Mouse (Mus musculus): ENCODE data around the gene Zbtb48.

Zbtb48 gene

GRCm38 (mm10) chr4:152028456-152028855, 985 bp upstream of the Zbtb48 start:
- no peak for DNase-seq

GRCm38 (mm10) chr4:152026751-152027508, 541 bp downstream of the Zbtb48 start:
- peak in 1 of 2 experiments; percentile 32 for DNase-seq

GRCm38 (mm10) chr4:152024525-152024924, 2.9 kb downstream of the Zbtb48 start:
- DNase-seq, result no peak

- no peak for DNase-seq
These were observed 5.0 kb downstream of the Zbtb48 start for GRCm38 (mm10) chr4:152022506-152022905.

- DNase-seq, result no peak
These were observed 5.8 kb downstream of the Zbtb48 start for GRCm38 (mm10) chr4:152021568-152022097.

- no peak for DNase-seq
These were observed 7.4 kb downstream of the Zbtb48 start for GRCm38 (mm10) chr4:152020024-152020423.

- DNase-seq, result no peak
These were observed 8.4 kb downstream of the Zbtb48 start for GRCm38 (mm10) chr4:152019073-152019472.

GRCm38 (mm10) chr4:152013036-152013813, 14.2 kb downstream of the Zbtb48 start:
- no peak for DNase-seq

- DNase-seq, result no peak
These were observed 15.4 kb downstream of the Zbtb48 start for GRCm38 (mm10) chr4:152012109-152012508.

GRCm38 (mm10) chr4:152011171-152011760, 16.2 kb downstream of the Zbtb48 start:
- DNase-seq, result no peak

- DNase-seq, result no peak
These were observed 16.8 kb downstream of the Zbtb48 start for GRCm38 (mm10) chr4:152010707-152011134.

- DNase-seq, result no peak
These were observed 17.3 kb downstream of the Zbtb48 start for GRCm38 (mm10) chr4:152010091-152010706.

GRCm38 (mm10) chr4:152009076-152010051, 18.1 kb downstream of the Zbtb48 start:
- peak; percentile 36 to 40 for DNase-seq

GRCm38 (mm10) chr4:152008622-152009075, 18.8 kb downstream of the Zbtb48 start, which contains the start of gene Klhl21:
Gene Klhl21 (plus strand): TSS chr4:152008803.
- peak; percentile 87 to 89 for DNase-seq

- no peak for DNase-seq
These were observed 19.3 kb downstream of the Zbtb48 start for GRCm38 (mm10) chr4:152008148-152008500.

GRCm38 (mm10) chr4:152007481-152008147, 19.9 kb downstream of the Zbtb48 start:
- no peak for DNase-seq

GRCm38 (mm10) chr4:152006812-152007211, 20.7 kb downstream of the Zbtb48 start:
- no peak for DNase-seq

GRCm38 (mm10) chr4:152006137-152006536, 21.3 kb downstream of the Zbtb48 start:
- no peak for DNase-seq

- no peak for DNase-seq
These were observed 25.4 kb downstream of the Zbtb48 start for GRCm38 (mm10) chr4:152002063-152002462.

- DNase-seq, result no peak
These were observed 26.1 kb downstream of the Zbtb48 start for GRCm38 (mm10) chr4:152001335-152001734.

GRCm38 (mm10) chr4:152000906-152001305, 26.6 kb downstream of the Zbtb48 start:
- DNase-seq, result no peak

Data from thymus, adult 18-20 months (tissue).